Mouse (Mus musculus): ENCODE data around the gene Eif2ak3.

DNA sequence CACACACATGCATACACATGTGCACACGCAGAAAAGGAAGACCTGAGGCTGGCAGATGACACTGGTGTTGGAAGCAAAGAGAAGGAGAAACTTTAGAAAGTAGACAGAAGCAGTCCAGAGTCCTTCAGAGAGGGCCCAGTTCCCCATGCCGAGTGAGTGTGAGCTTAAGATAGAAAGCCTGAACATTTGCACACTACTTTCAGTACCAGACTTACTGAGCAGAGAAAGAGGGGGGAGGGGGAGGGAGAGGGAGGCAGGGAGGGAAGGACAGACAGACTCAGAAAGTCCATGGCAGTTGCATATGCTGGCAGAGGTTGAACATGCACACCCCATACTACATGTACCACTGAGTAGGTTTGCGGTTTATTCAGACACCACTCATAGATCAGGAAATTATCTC, 13.8 kb upstream of the Eif2ak3 start:
- TF ChIP-seq REST (IDR thresholded peaks at IDR 0.05; ENCODE audit: insufficient read depth, insufficient read length) (no peak), E2F4 (IDR thresholded peaks at IDR 0.05; ENCODE audit: insufficient read depth) (no peak), MAX (IDR thresholded peaks at IDR 0.05; ENCODE audit: low read depth) (no peak), POLR2A (IDR thresholded peaks at IDR 0.05; ENCODE audit: insufficient read length, low read depth) (no peak), SRF (IDR thresholded peaks at IDR 0.05; ENCODE audit: control insufficient read depth, insufficient read length, low read depth) (no peak), CEBPB (IDR thresholded peaks at IDR 0.05; ENCODE audit: insufficient read depth, poor library complexity, severe bottlenecking) (no peak), USF1 (IDR thresholded peaks at IDR 0.05; ENCODE audit: low read depth) (no peak), MYOG (IDR thresholded peaks at IDR 0.05; ENCODE audit: control insufficient read depth in 1 of 3, insufficient read depth in 1 of 3, insufficient read length in 2 of 3, low read depth in 2 of 3) (no peak), POLR2AphosphoS2 (IDR thresholded peaks at IDR 0.05; ENCODE audit: insufficient read length, low read depth) (no peak), MYOD1 (IDR thresholded peaks at IDR 0.05; ENCODE audit: control insufficient read depth in 1 of 3, insufficient read length in 2 of 3, low read depth in 2 of 3) (no peak), TCF3 (IDR thresholded peaks at IDR 0.05; ENCODE audit: insufficient read length, low read depth) (no peak)

All from myocyte (in vitro differentiated cells).